Mouse (Mus musculus): ENCODE measurements around the gene Gosr2.

DNA sequence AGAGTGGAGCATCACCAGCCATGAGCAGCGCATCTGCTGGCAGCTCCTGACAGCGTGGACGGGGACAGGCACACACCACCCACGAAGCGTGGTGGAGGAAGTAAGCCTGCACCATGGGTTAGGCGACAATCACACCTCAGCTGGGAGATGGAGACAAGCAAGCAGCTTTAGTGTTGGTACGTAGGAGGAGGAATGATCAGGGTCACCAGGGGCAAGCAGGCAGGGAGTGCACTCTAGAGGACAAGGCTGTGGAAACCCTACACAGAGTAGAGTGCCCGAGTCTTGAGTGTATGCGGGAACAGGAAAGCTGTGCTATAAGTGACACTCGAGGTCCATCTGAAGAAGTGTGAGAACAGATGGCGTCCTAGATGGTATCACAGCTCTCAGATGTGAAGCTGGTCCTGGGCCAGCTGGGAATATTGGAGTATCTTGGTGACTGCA is 26.7 kb upstream of the Gosr2 start:
- no peak for TF ChIP-seq CTCF (IDR thresholded peaks at IDR 0.05; ENCODE audit: low read depth)
- TF ChIP-seq EP300 (optimal IDR thresholded peaks at IDR 0.05): no peak

Measured in stomach, postnatal 0 days (tissue).